Mouse (Mus musculus) kidney, embryonic 14.5 days (tissue): Measurements from ENCODE around the gene Ttc7b. TPM values are rescaled to one million over a fixed set of nuclear protein-coding genes. Genes with fewer than 3 reads are reported as not detected.
A peak's percentile ranks its signal among the peaks of the same experiment; 100 is the strongest.

Experiments
- ATAC-seq: fragments of 200-750 bp; cut with Nextera tagmentation; 2 replicates; pipeline ENCODE4 v1.8.0; 2017; ENCODE audit warnings: moderate number of reproducible peaks, mild to moderate bottlenecking, moderate TSS enrichment, moderate library complexity; ENCODE audit not compliant: low FRiP score, low TSS enrichment
- H3K27ac ChIP-seq: fragments of 300-500 bp; sonication (generic); 2 replicates; pipeline ENCODE4 v1.5.1; 2014; ENCODE audit warnings: low read depth, mild to moderate bottlenecking, low read length, moderate library complexity, mixed read lengths
- H3K27me3 ChIP-seq: fragments of 300-500 bp; sonication (generic); 2 replicates; pipeline ENCODE4 v1.6.1; 2014; ENCODE audit warnings: mild to moderate bottlenecking, low read length; ENCODE audit not compliant: control insufficient read depth, insufficient read depth
- H3K36me3 ChIP-seq: fragments of 300-500 bp; sonication (generic); 2 replicates; pipeline ENCODE4 v1.6.1; 2014; ENCODE audit warnings: low read length, mixed read lengths; ENCODE audit not compliant: control insufficient read depth, insufficient read depth
- H3K4me1 ChIP-seq: fragments of 300-500 bp; sonication (generic); 2 replicates; pipeline ENCODE4 v1.6.1; 2014; ENCODE audit warnings: low read length, mixed read lengths; ENCODE audit not compliant: control insufficient read depth, insufficient read depth
- H3K4me2 ChIP-seq: fragments of 300-500 bp; sonication (generic); replicated peaks from 2 replicates; pipeline ENCODE4 v1.6.1; 2014; ENCODE audit warnings: low read depth, mild to moderate bottlenecking, low read length
- H3K4me3 ChIP-seq: fragments of 300-500 bp; sonication (generic); 2 replicates; pipeline ENCODE4 v1.5.1; 2014; ENCODE audit warnings: mild to moderate bottlenecking, low read length
- H3K9ac ChIP-seq: fragments of 300-500 bp; sonication (generic); 2 replicates; pipeline ENCODE4 v1.6.1; 2014; ENCODE audit warnings: low read depth, mild to moderate bottlenecking, low read length, moderate library complexity
- H3K9me3 ChIP-seq: fragments of 300-500 bp; sonication (generic); 2 replicates; pipeline ENCODE4 v1.6.1; 2016; ENCODE audit warnings: low read length; ENCODE audit not compliant: control insufficient read depth
- WGBS: fragments of 180-500 bp; shearing (Covaris S2); extraction: QIAGEN DNeasy Blood & Tissue Kit; methylation state at CpG from one replicate; pipeline ENCODE4 v1.1.7; 2014; 5-methylcytosine and 5-hydroxymethylcytosine counted together
- polyA plus RNA-seq: library from polyadenylated mRNA; unstranded; fragments of >200 nt; fragmentation: Nextera tagmentation; extraction: Ambion mirVana; gene quantifications from 2 replicates; pipeline ENCODE4 v1.2.1, GENCODE M21; 2014

Ttc7b gene
- polyA plus RNA-seq, 1 experiment from 2014 or later = 7.6 TPM

- Histone ChIP-seq H3K27ac (no peak overlapping the region), H3K4me3 (no peak overlapping the region), H3K9me3 (no peaks in the 10 kb centered on the region), H3K4me1 (0 out of 2 replicates have a peak, but pooled peaks cover 5% of the 10 kb centered on the region), H3K36me3 (peaks cover 11% of the 10 kb centered on the region), H3K4me2 (no peak overlapping the region), H3K9ac (no peak overlapping the region), H3K27me3 (no peaks in the 10 kb centered on the region)
- ATAC-seq = no peak
- 86% methylated on average over 4 of the region's 4 CpGs for WGBS
Measured at GRCm38 (mm10) chr12:100503659-100504058, 17.0 kb downstream of the Ttc7b start.

DNA sequence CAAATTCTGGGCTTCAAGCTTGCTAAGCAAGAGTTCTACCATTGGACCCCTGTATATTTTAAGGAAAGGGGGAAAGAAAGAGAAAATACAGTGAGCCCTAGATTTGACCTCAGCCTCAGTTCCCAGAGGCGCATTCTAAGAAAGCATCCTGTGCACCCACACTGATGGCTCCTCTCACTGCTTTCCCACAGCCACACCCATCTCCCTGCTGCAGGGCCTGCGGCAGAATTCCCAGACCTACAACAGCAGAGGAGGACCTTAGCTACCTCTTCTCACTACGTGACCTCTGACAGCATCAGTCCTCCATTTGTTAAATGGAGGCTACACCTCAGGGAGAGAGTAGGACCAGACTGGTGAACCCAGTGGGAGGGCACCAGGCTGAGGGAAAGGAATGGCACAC, 18.1 kb downstream of the Ttc7b start:
- 81% methylated on average over 3 of the region's 3 CpGs for WGBS

GRCm38 (mm10) chr12:100501261-100501660, 19.4 kb downstream of the Ttc7b start:
- 0 out of 2 replicates have a peak, but pooled peaks cover 5% of the 10 kb centered on the region for H3K4me1 ChIP-seq
- WGBS = 74% methylated on average over 4 of the region's 4 CpGs
- no peak overlapping the region for H3K4me2 ChIP-seq
- ATAC-seq = no peak
- H3K27me3 ChIP-seq = no peaks in the 10 kb centered on the region
- no peak overlapping the region for H3K9ac ChIP-seq
- H3K36me3 ChIP-seq = peaks cover 25% of the 10 kb centered on the region
- no peak overlapping the region for H3K4me3 ChIP-seq
- no peak overlapping the region for H3K27ac ChIP-seq
- no peaks in the 10 kb centered on the region for H3K9me3 ChIP-seq

More for the DNA sequence above, 18.1 kb downstream of the Ttc7b start:
- Histone ChIP-seq H3K27me3 (no peaks in the 10 kb centered on the region), H3K9me3 (no peaks in the 10 kb centered on the region), H3K4me1 (0 out of 2 replicates have a peak, but pooled peaks cover 5% of the 10 kb centered on the region), H3K27ac (no peak overlapping the region), H3K36me3 (peaks cover 18% of the 10 kb centered on the region), H3K4me2 (no peak overlapping the region), H3K9ac (no peak overlapping the region), H3K4me3 (no peak overlapping the region)
- no peak for ATAC-seq

GRCm38 (mm10) chr12:100499469-100499868, 21.2 kb downstream of the Ttc7b start:
- Histone ChIP-seq H3K36me3 (peaks cover 33% of the 10 kb centered on the region), H3K4me2 (no peak overlapping the region), H3K4me3 (no peak overlapping the region), H3K27ac (no peak overlapping the region), H3K27me3 (no peaks in the 10 kb centered on the region), H3K4me1 (0 out of 2 replicates have a peak, but pooled peaks cover 4% of the 10 kb centered on the region), H3K9me3 (no peaks in the 10 kb centered on the region), H3K9ac (no peak overlapping the region)
- ATAC-seq = no peak
- 90% methylated on average over 13 of the region's 13 CpGs for WGBS

- WGBS = 95% methylated on average over 5 of the region's 5 CpGs
- H3K36me3 ChIP-seq = peaks cover 42% of the 10 kb centered on the region
Measured at GRCm38 (mm10) chr12:100498006-100498405, 22.6 kb downstream of the Ttc7b start.

GRCm38 (mm10) chr12:100495083-100495482, 25.5 kb downstream of the Ttc7b start:
- no peak overlapping the region for H3K9ac ChIP-seq
- no peak overlapping the region for H3K27ac ChIP-seq
- no peaks in the 10 kb centered on the region for H3K27me3 ChIP-seq
- 91% methylated on average over 7 of the region's 7 CpGs for WGBS
- no peaks in the 10 kb centered on the region for H3K9me3 ChIP-seq
- H3K36me3 ChIP-seq = peaks cover 54% of the 10 kb centered on the region
- no peak overlapping the region for H3K4me3 ChIP-seq
- no peak overlapping the region for H3K4me2 ChIP-seq
- peak; percentile 20; the same call in 1 of the 2 replicates for ATAC-seq
- no peaks in the 10 kb centered on the region for H3K4me1 ChIP-seq

More at GRCm38 (mm10) chr12:100498006-100498405, 22.6 kb downstream of the Ttc7b start:
- no peaks in the 10 kb centered on the region for H3K9me3 ChIP-seq
- H3K9ac ChIP-seq = no peak overlapping the region
- no peak overlapping the region for H3K4me2 ChIP-seq
- H3K27ac ChIP-seq = no peak overlapping the region
- no peak for ATAC-seq
- H3K27me3 ChIP-seq = no peaks in the 10 kb centered on the region
- no peak overlapping the region for H3K4me3 ChIP-seq
- H3K4me1 ChIP-seq = no peaks in the 10 kb centered on the region

DNA sequence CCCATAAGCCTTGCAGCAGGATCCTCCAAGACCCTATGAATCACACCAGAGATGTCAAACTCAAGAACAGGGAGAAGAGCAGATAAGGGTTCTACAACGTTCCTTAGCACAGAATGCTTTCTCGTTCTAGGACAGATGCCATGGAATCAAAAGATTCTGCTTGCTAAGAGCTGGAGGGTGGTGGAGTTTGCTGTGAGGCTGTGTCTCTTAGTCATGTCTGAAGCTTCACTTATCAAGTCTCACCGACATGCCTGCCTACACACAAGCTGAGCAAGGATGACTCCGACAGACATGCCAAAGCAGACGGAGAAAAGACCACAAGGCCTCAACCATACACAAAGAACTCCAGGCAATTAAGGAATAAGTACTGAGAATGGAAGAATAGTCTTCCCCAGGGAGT, 27.4 kb downstream of the Ttc7b start:
- no peak overlapping the region for H3K9ac ChIP-seq

DNA sequence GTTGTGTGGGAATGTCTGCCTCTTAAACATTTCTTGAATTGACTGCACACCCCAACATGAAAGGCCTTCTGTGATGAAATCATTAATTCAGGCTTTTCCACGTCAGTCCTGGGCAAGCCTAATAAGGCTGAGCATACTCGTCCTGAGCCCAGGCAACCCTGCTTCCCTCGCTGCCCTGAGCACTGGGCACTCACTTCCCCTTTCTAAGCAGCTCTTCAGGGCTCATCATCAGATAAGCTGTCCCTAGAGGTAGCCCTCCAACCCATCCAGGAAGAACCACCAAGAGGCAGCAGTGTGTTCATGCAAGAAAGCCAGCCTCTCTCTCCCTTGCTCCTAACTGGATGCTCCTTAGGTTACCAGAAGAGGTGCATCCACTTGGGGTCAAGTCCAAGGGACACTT, 27.9 kb downstream of the Ttc7b start:
- no peaks in the 10 kb centered on the region for H3K4me1 ChIP-seq
- peaks cover 38% of the 10 kb centered on the region; the same call in 1 of the 2 replicates for H3K36me3 ChIP-seq
- no peak overlapping the region for H3K27ac ChIP-seq
- no peak overlapping the region for H3K9ac ChIP-seq
- ATAC-seq = no peak
- H3K4me2 ChIP-seq = no peak overlapping the region
- H3K27me3 ChIP-seq = no peaks in the 10 kb centered on the region
- no peaks in the 10 kb centered on the region for H3K9me3 ChIP-seq
- 91% methylated on average over 3 of the region's 3 CpGs for WGBS
- no peak overlapping the region for H3K4me3 ChIP-seq

More for the DNA sequence above, 27.4 kb downstream of the Ttc7b start:
- Histone ChIP-seq H3K36me3 (peaks cover 43% of the 10 kb centered on the region; the same call in 1 of the 2 replicates), H3K4me3 (no peak overlapping the region), H3K4me1 (no peaks in the 10 kb centered on the region), H3K27me3 (no peaks in the 10 kb centered on the region), H3K9me3 (no peaks in the 10 kb centered on the region), H3K27ac (no peak overlapping the region), H3K4me2 (no peak overlapping the region)
- WGBS = 92% methylated on average over 5 of the region's 5 CpGs
- ATAC-seq = no peak

- ATAC-seq = peak; percentile 52; the same call in 1 of the 2 replicates
- H3K36me3 ChIP-seq = peaks cover 35% of the 10 kb centered on the region; the same call in 1 of the 2 replicates
- no peak overlapping the region for H3K4me2 ChIP-seq
- WGBS = 92% methylated on average over 10 of the region's 10 CpGs
- no peak overlapping the region for H3K9ac ChIP-seq
- H3K27me3 ChIP-seq = no peaks in the 10 kb centered on the region
- no peak overlapping the region for H3K27ac ChIP-seq
- H3K4me3 ChIP-seq = no peak overlapping the region
- H3K4me1 ChIP-seq = no peaks in the 10 kb centered on the region
- no peaks in the 10 kb centered on the region for H3K9me3 ChIP-seq
Measured at GRCm38 (mm10) chr12:100491967-100492611, 28.5 kb downstream of the Ttc7b start.
